Mouse (Mus musculus) kidney, postnatal 0 days (tissue): ENCODE data around the gene Ran. TPM values are rescaled to one million over a fixed set of nuclear protein-coding genes. Genes with fewer than 3 reads are reported as not detected.

Experiments
- ATAC-seq: fragments of 200-750 bp; cut with Nextera tagmentation; replicated peaks from 2 replicates; pipeline ENCODE4 v1.8.0; 2017; ENCODE audit warnings: low read depth, moderate number of reproducible peaks, moderate TSS enrichment, moderate library complexity; ENCODE audit not compliant: low FRiP score
- DNase-seq: peaks from one replicate; pipeline ENCODE4 v3.0.0-alpha.2; 2016; ENCODE audit warnings: low spot score
- H3K27ac ChIP-seq: fragments of 300-500 bp; sonication (generic); 2 replicates; pipeline ENCODE4 v1.5.1; 2014; ENCODE audit warnings: mild to moderate bottlenecking
- H3K27me3 ChIP-seq: fragments of 300-500 bp; sonication (generic); 2 replicates; pipeline ENCODE4 v1.6.1; 2014; ENCODE audit warnings: low read length, mixed read lengths; ENCODE audit not compliant: insufficient read depth
- H3K36me3 ChIP-seq: fragments of 300-500 bp; sonication (generic); 2 replicates; pipeline ENCODE4 v1.6.1; 2014; ENCODE audit warnings: low read length, mixed read lengths; ENCODE audit not compliant: insufficient read depth
- H3K4me1 ChIP-seq: fragments of 300-500 bp; sonication (generic); replicated peaks from 2 replicates; pipeline ENCODE4 v1.6.1; 2014; ENCODE audit warnings: antibody characterized with exemption, low read length, mixed read lengths; ENCODE audit not compliant: insufficient read depth
- H3K4me2 ChIP-seq: fragments of 300-500 bp; sonication (generic); 2 replicates; pipeline ENCODE4 v1.6.1; 2014; ENCODE audit warnings: mild to moderate bottlenecking, low read length, moderate library complexity, mixed read lengths
- H3K4me3 ChIP-seq: fragments of 300-500 bp; sonication (generic); replicated peaks from 2 replicates; pipeline ENCODE4 v1.5.1; 2014; ENCODE audit warnings: low read depth, low read length
- H3K9ac ChIP-seq: fragments of 300-500 bp; sonication (generic); 2 replicates; pipeline ENCODE4 v1.6.1; 2014; ENCODE audit warnings: low read depth, low read length
- H3K9me3 ChIP-seq: fragments of 300-500 bp; sonication (generic); replicated peaks from 2 replicates; pipeline ENCODE4 v1.6.1; 2016; ENCODE audit warnings: low read length, inconsistent platforms, mixed read lengths
- CTCF ChIP-seq: IDR thresholded peaks from 2 replicates; pipeline ENCODE4 v1.5.1; 2016; ENCODE audit warnings: antibody characterized with exemption, low read depth, mild to moderate bottlenecking, moderate library complexity
- WGBS: fragments of 180-500 bp; shearing (Covaris S2); extraction: QIAGEN DNeasy Blood & Tissue Kit; methylation state at CpG from one replicate; pipeline ENCODE4 v1.1.7; 2014; 5-methylcytosine and 5-hydroxymethylcytosine counted together
- polyA plus RNA-seq: library from polyadenylated mRNA; unstranded; fragments of >200 nt; fragmentation: Nextera tagmentation; extraction: Ambion mirVana; gene quantifications from 2 replicates; pipeline ENCODE4 v1.2.1, GENCODE M21; 2015

Ran gene
- polyA plus RNA-seq, 1 experiment from 2014 or later: 392 TPM

- Histone ChIP-seq H3K9me3 (no peaks in the 10 kb centered on the region), H3K4me2 (peak overlapping the region; percentile 76), H3K36me3 (peaks cover 5% of the 10 kb centered on the region; the same call in 1 of the 2 replicates), H3K9ac (peak overlapping the region; percentile 88), H3K4me3 (peak overlapping the region; percentile 88), H3K4me1 (peaks cover 11% of the 10 kb centered on the region), H3K27me3 (no peaks in the 10 kb centered on the region), H3K27ac (peak overlapping the region; percentile 96)
- DNase-seq: peak; percentile 38
- ATAC-seq: no peak
- no peak for TF ChIP-seq CTCF
- 8% methylated on average over 28 of the region's 28 CpGs for whole genome bisulfite sequencing
These were observed 862 bp downstream of the Ran start for GRCm38 (mm10) chr5:129020731-129021130.

- DNase-seq (no peak), ATAC-seq (no peak)
- H3K4me3 ChIP-seq: no peak overlapping the region
- H3K36me3 ChIP-seq: peaks cover 11% of the 10 kb centered on the region; the same call in 1 of the 2 replicates
- H3K4me1 ChIP-seq: peaks cover 6% of the 10 kb centered on the region; the same call in 1 of the 2 replicates
- no peak overlapping the region for H3K27ac ChIP-seq
- no peaks in the 10 kb centered on the region for H3K27me3 ChIP-seq
- no peak overlapping the region for H3K4me2 ChIP-seq
- no peaks in the 10 kb centered on the region for H3K9me3 ChIP-seq
- no peak overlapping the region for H3K9ac ChIP-seq
- WGBS: 36% methylated on average over 2 of the region's 2 CpGs
- peak; percentile 33; the same call in 1 of the 2 replicates for TF ChIP-seq CTCF
These were observed 5.2 kb downstream of the Ran start for GRCm38 (mm10) chr5:129025048-129025447.

GRCm38 (mm10) chr5:129025725-129026124 is 5.9 kb downstream of the Ran start:
- H3K4me2 ChIP-seq: no peak overlapping the region
- ATAC-seq (no peak), DNase-seq (no peak)
- H3K9me3 ChIP-seq: no peaks in the 10 kb centered on the region
- H3K36me3 ChIP-seq: peaks cover 11% of the 10 kb centered on the region; the same call in 1 of the 2 replicates
- H3K9ac ChIP-seq: no peak overlapping the region
- H3K27me3 ChIP-seq: no peaks in the 10 kb centered on the region
- TF ChIP-seq CTCF: no peak
- H3K4me3 ChIP-seq: no peak overlapping the region
- H3K4me1 ChIP-seq: peaks cover 6% of the 10 kb centered on the region; the same call in 1 of the 2 replicates
- H3K27ac ChIP-seq: no peak overlapping the region
- WGBS: 64% methylated on average over 2 of the region's 2 CpGs

GRCm38 (mm10) chr5:129026171-129026570 is 6.3 kb downstream of the Ran start:
- DNase-seq: no peak
- peaks cover 6% of the 10 kb centered on the region; the same call in 1 of the 2 replicates for H3K4me1 ChIP-seq
- 88% methylated on average over 3 of the region's 3 CpGs for WGBS
- H3K4me3 ChIP-seq: no peak overlapping the region
- no peaks in the 10 kb centered on the region for H3K27me3 ChIP-seq
- no peak for ATAC-seq
- H3K9ac ChIP-seq: no peak overlapping the region
- H3K36me3 ChIP-seq: peaks cover 11% of the 10 kb centered on the region; the same call in 1 of the 2 replicates
- no peaks in the 10 kb centered on the region for H3K9me3 ChIP-seq
- TF ChIP-seq CTCF: no peak
- no peak overlapping the region for H3K27ac ChIP-seq
- H3K4me2 ChIP-seq: no peak overlapping the region

- Histone ChIP-seq H3K27me3 (no peaks in the 10 kb centered on the region), H3K9me3 (no peaks in the 10 kb centered on the region), H3K9ac (no peak overlapping the region), H3K4me3 (no peak overlapping the region), H3K4me2 (no peak overlapping the region), H3K4me1 (peaks cover 2% of the 10 kb centered on the region; the same call in 1 of the 2 replicates), H3K27ac (no peak overlapping the region), H3K36me3 (peaks cover 11% of the 10 kb centered on the region; the same call in 1 of the 2 replicates)
- WGBS: 88% methylated on average over 1 of the region's 1 CpGs
- DNase-seq (no peak), ATAC-seq (no peak)
- peak; percentile 26; the same call in 1 of the 2 replicates for TF ChIP-seq CTCF
These were observed 6.8 kb downstream of the Ran start for GRCm38 (mm10) chr5:129026637-129027036.

GRCm38 (mm10) chr5:129029131-129029723 is 9.4 kb downstream of the Ran start:
- TF ChIP-seq CTCF: no peak
- Histone ChIP-seq H3K4me2 (no peak overlapping the region), H3K27me3 (no peaks in the 10 kb centered on the region), H3K4me3 (no peak overlapping the region), H3K27ac (no peak overlapping the region), H3K9ac (no peak overlapping the region), H3K36me3 (peaks cover 7% of the 10 kb centered on the region; the same call in 1 of the 2 replicates), H3K4me1 (no peaks in the 10 kb centered on the region), H3K9me3 (no peaks in the 10 kb centered on the region)
- DNase-seq (no peak), ATAC-seq (no peak)
- WGBS: 59% methylated on average over 5 of the region's 5 CpGs

GRCm38 (mm10) chr5:129036678-129037077 is 16.8 kb downstream of the Ran start:
- H3K9me3 ChIP-seq: no peaks in the 10 kb centered on the region
- no peaks in the 10 kb centered on the region for H3K36me3 ChIP-seq
- H3K4me3 ChIP-seq: no peak overlapping the region
- DNase-seq (no peak), ATAC-seq (no peak)
- no peaks in the 10 kb centered on the region for H3K4me1 ChIP-seq
- no peaks in the 10 kb centered on the region for H3K27me3 ChIP-seq
- peak; percentile 18; the same call in 1 of the 2 replicates for TF ChIP-seq CTCF
- H3K4me2 ChIP-seq: no peak overlapping the region
- H3K27ac ChIP-seq: no peak overlapping the region
- no peak overlapping the region for H3K9ac ChIP-seq
- 91% methylated on average over 5 of the region's 5 CpGs for WGBS
